Mouse (Mus musculus): ENCODE results near the gene Nfu1.

Nfu1 gene

GRCm38 (mm10) chr6:87072759-87073158 is 63.7 kb downstream of the Nfu1 start:
- no peak for DNase-seq (ENCODE audit: low read depth, low spot score)

GRCm38 (mm10) chr6:87075092-87075685 is 66.2 kb downstream of the Nfu1 start:
- no peak for DNase-seq (ENCODE audit: low read depth, low spot score)

Measured in c-Kit-negative CD71-positive TER-119-positive erythroid progenitor cells, embryonic 14.5 days (primary cell).